Mouse (Mus musculus) midbrain, postnatal 0 days (tissue): Measurements from ENCODE around the gene Fbxo42. TPM values are rescaled to one million over a fixed set of nuclear protein-coding genes. Genes with fewer than 3 reads are reported as not detected.

Source experiments
- ATAC-seq: fragments of 200-750 bp; cut with Nextera tagmentation; 2 replicates; pipeline ENCODE4 v1.8.0; 2017; ENCODE audit warnings: moderate number of reproducible peaks, mild to moderate bottlenecking, moderate TSS enrichment, moderate library complexity; ENCODE audit not compliant: low FRiP score
- DNase-seq: peaks from one replicate; pipeline ENCODE4 v3.0.0-alpha.2; 2015; ENCODE audit warnings: low spot score
- H3K27ac ChIP-seq: fragments of 300-500 bp; sonication (generic); 2 replicates; pipeline ENCODE4 v1.5.1; 2014; ENCODE audit warnings: low read depth, mild to moderate bottlenecking, low read length, mixed read lengths
- H3K27me3 ChIP-seq: fragments of 300-500 bp; sonication (generic); 2 replicates; pipeline ENCODE4 v1.6.1; 2014; ENCODE audit warnings: low read length, control low read depth, mixed read lengths; ENCODE audit not compliant: insufficient read depth
- H3K36me3 ChIP-seq: fragments of 300-500 bp; sonication (generic); 2 replicates; pipeline ENCODE4 v1.6.1; 2014; ENCODE audit warnings: low read length, control low read depth, mixed read lengths; ENCODE audit not compliant: insufficient read depth
- H3K4me1 ChIP-seq: fragments of 300-500 bp; sonication (generic); 2 replicates; pipeline ENCODE4 v1.6.1; 2014; ENCODE audit warnings: mild to moderate bottlenecking, control low read depth, antibody characterized with exemption, low read length, mixed read lengths; ENCODE audit not compliant: insufficient read depth
- H3K4me2 ChIP-seq: fragments of 300-500 bp; sonication (generic); 2 replicates; pipeline ENCODE4 v1.6.1; 2014; ENCODE audit warnings: low read depth, mild to moderate bottlenecking, low read length, mixed read lengths; ENCODE audit not compliant: poor library complexity, severe bottlenecking
- H3K4me3 ChIP-seq: fragments of 300-500 bp; sonication (generic); 2 replicates; pipeline ENCODE4 v1.5.1; 2014; ENCODE audit warnings: low read depth, mild to moderate bottlenecking, low read length, moderate library complexity
- H3K9ac ChIP-seq: fragments of 300-500 bp; sonication (generic); replicated peaks from 2 replicates; pipeline ENCODE4 v1.6.1; 2014; ENCODE audit warnings: mild to moderate bottlenecking, low read length, moderate library complexity, mixed read lengths; ENCODE audit not compliant: poor library complexity, severe bottlenecking
- H3K9me3 ChIP-seq: fragments of 300-500 bp; sonication (generic); 2 replicates; pipeline ENCODE4 v1.6.1; 2016; ENCODE audit warnings: low read length, control low read depth
- CTCF ChIP-seq: IDR thresholded peaks from 2 replicates; pipeline ENCODE4 v1.5.1; 2016; ENCODE audit warnings: antibody characterized with exemption, mild to moderate bottlenecking
- WGBS: fragments of 180-500 bp; shearing (Covaris S2); extraction: QIAGEN DNeasy Blood & Tissue Kit; methylation state at CpG from one replicate; pipeline ENCODE4 v1.1.7; 2014; 5-methylcytosine and 5-hydroxymethylcytosine counted together
- polyA plus RNA-seq: library from polyadenylated mRNA; unstranded; fragments of >200 nt; fragmentation: Nextera tagmentation; extraction: Ambion mirVana; gene quantifications from 2 replicates; pipeline ENCODE4 v1.2.1, GENCODE M21; 2015
- total RNA-seq: library from RNA; depleted of rRNA; stranded (reverse); fragments of >200 nt; gene quantifications from 2 replicates; pipeline ENCODE4 v1.2.3, GENCODE M21; 2014; rRNA removed

Fbxo42 gene
- total and polyA plus RNA-seq, 2 experiments from 2014 or later = 17.7 to 26.6 TPM

GRCm38 (mm10) chr4:141249383-141249782 is 101.7 kb downstream of the Fbxo42 start:
- WGBS = 75% methylated on average over 11 of the region's 11 CpGs
- no peaks in the 10 kb centered on the region for H3K9me3 ChIP-seq

GRCm38 (mm10) chr4:141251071-141251470 is 103.4 kb downstream of the Fbxo42 start:
- Histone ChIP-seq H3K9me3 (no peaks in the 10 kb centered on the region), H3K36me3 (no peaks in the 10 kb centered on the region), H3K27ac (no peak overlapping the region), H3K4me1 (0 out of 2 replicates have a peak, but pooled peaks cover 7% of the 10 kb centered on the region), H3K4me2 (no peak overlapping the region), H3K9ac (no peak overlapping the region), H3K4me3 (no peak overlapping the region), H3K27me3 (peaks cover 26% of the 10 kb centered on the region)
- DNase-seq = no peak
- WGBS = 66% methylated on average over 8 of the region's 8 CpGs
- ATAC-seq = no peak
- TF ChIP-seq CTCF = no peak

More at GRCm38 (mm10) chr4:141249383-141249782, 101.7 kb downstream of the Fbxo42 start:
- no peak overlapping the region for H3K4me3 ChIP-seq
- no peak for DNase-seq
- TF ChIP-seq CTCF = no peak
- 0 out of 2 replicates have a peak, but pooled peaks cover 7% of the 10 kb centered on the region for H3K4me1 ChIP-seq
- H3K4me2 ChIP-seq = no peak overlapping the region
- ATAC-seq = no peak
- H3K36me3 ChIP-seq = no peaks in the 10 kb centered on the region
- H3K9ac ChIP-seq = no peak overlapping the region
- no peak overlapping the region for H3K27ac ChIP-seq
- H3K27me3 ChIP-seq = peaks cover 26% of the 10 kb centered on the region

- H3K4me2 ChIP-seq = no peak overlapping the region
- H3K4me3 ChIP-seq = no peak overlapping the region
- 76% methylated on average over 2 of the region's 2 CpGs for WGBS
- H3K9me3 ChIP-seq = no peaks in the 10 kb centered on the region
- DNase-seq (no peak), ATAC-seq (no peak)
- H3K4me1 ChIP-seq = no peaks in the 10 kb centered on the region
- H3K27me3 ChIP-seq = peaks cover 19% of the 10 kb centered on the region
- H3K36me3 ChIP-seq = no peaks in the 10 kb centered on the region
- H3K9ac ChIP-seq = no peak overlapping the region
- peak; percentile 32 for TF ChIP-seq CTCF
- no peak overlapping the region for H3K27ac ChIP-seq
These were observed 104.9 kb downstream of the Fbxo42 start for GRCm38 (mm10) chr4:141252641-141253040.

Other genes starting within 250 kb of the Fbxo42 start
- gene Padi2, start 241.6 kb upstream of the Fbxo42 start, total RNA-seq = 3.1 and 7.1 TPM in 2 replicates
- 2.7 and 3.3 TPM in 2 replicates for gene Padi2, start 241.6 kb upstream of the Fbxo42 start, polyA plus RNA-seq
- gene Sdhb, start 186.7 kb upstream of the Fbxo42 start, total RNA-seq = 194 and 243 TPM in 2 replicates
- 529 and 575 TPM in 2 replicates for gene Sdhb, start 186.7 kb upstream of the Fbxo42 start, polyA plus RNA-seq
- gene Atp13a2, start 161.0 kb upstream of the Fbxo42 start, total RNA-seq = 379 and 419 TPM in 2 replicates
- 182 and 201 TPM in 2 replicates for gene Atp13a2, start 161.0 kb upstream of the Fbxo42 start, polyA plus RNA-seq
- 19.5 and 32.4 TPM in 2 replicates for gene Mfap2, start 137.5 kb upstream of the Fbxo42 start, total RNA-seq
- gene Mfap2, start 137.5 kb upstream of the Fbxo42 start, polyA plus RNA-seq = 103 and 104 TPM in 2 replicates
- gene Crocc, start 87.4 kb upstream of the Fbxo42 start, total RNA-seq = 22.0 and 33.2 TPM in 2 replicates
- gene Crocc, start 87.4 kb upstream of the Fbxo42 start, polyA plus RNA-seq = 3.2 and 4.2 TPM in 2 replicates
- gene Necap2, start 69.6 kb upstream of the Fbxo42 start, total RNA-seq = 51.4 and 54.5 TPM in 2 replicates
- 42.2 and 51.1 TPM in 2 replicates for gene Necap2, start 69.6 kb upstream of the Fbxo42 start, polyA plus RNA-seq
- gene Spata21, start 59.6 kb upstream of the Fbxo42 start, total RNA-seq = 0.27 and 4.4 TPM in 2 replicates
- gene Spata21, start 59.6 kb upstream of the Fbxo42 start, polyA plus RNA-seq = 0.25 and 1.4 TPM in 2 replicates
- gene Szrd1, start 8.1 kb upstream of the Fbxo42 start, total RNA-seq = 58.7 and 64.3 TPM in 2 replicates
- 13.5 and 16.2 TPM in 2 replicates for gene Szrd1, start 8.1 kb upstream of the Fbxo42 start, polyA plus RNA-seq
- gene Rsg1, start 66.0 kb downstream of the Fbxo42 start, total RNA-seq = 4.6 and 6.0 TPM in 2 replicates
- gene Rsg1, start 66.0 kb downstream of the Fbxo42 start, polyA plus RNA-seq = 5.2 and 5.3 TPM in 2 replicates
- 0.76 and 1.3 TPM in 2 replicates for gene Arhgef19, start 91.6 kb downstream of the Fbxo42 start, total RNA-seq
- gene Arhgef19, start 91.6 kb downstream of the Fbxo42 start, polyA plus RNA-seq = 1.1 and 1.3 TPM in 2 replicates
- 3.1 and 3.2 TPM in 2 replicates for gene Epha2, start 153.3 kb downstream of the Fbxo42 start, total RNA-seq
- gene Epha2, start 153.3 kb downstream of the Fbxo42 start, polyA plus RNA-seq = 0.27 and 0.30 TPM in 2 replicates
- gene Fam131c, start 220.3 kb downstream of the Fbxo42 start, total RNA-seq = 105 and 119 TPM in 2 replicates
- gene Fam131c, start 220.3 kb downstream of the Fbxo42 start, polyA plus RNA-seq = 56.7 and 60.2 TPM in 2 replicates